Mouse (Mus musculus) limb, embryonic 10.5 days (tissue): ENCODE measurements around the gene Ndufa6. TPM values are rescaled to one million over a fixed set of nuclear protein-coding genes. Genes with fewer than 3 reads are reported as not detected.

Experiments
- DNase-seq: peaks from one replicate; pipeline ENCODE4 v3.0.0-alpha.2; 2017; ENCODE audit warnings: low spot score
- H3K27ac ChIP-seq: fragments of 300-500 bp; sonication (generic); 2 replicates; pipeline ENCODE4 v1.5.1; 2016; ENCODE audit warnings: mild to moderate bottlenecking
- H3K27me3 ChIP-seq: fragments of 300-500 bp; sonication (generic); 2 replicates; pipeline ENCODE4 v1.6.1; 2016; ENCODE audit warnings: low read depth, mild to moderate bottlenecking; ENCODE audit not compliant: poor library complexity, severe bottlenecking
- H3K36me3 ChIP-seq: fragments of 300-500 bp; sonication (generic); 2 replicates; pipeline ENCODE4 v1.6.1; 2016; ENCODE audit warnings: mild to moderate bottlenecking, moderate library complexity
- H3K4me1 ChIP-seq: fragments of 300-500 bp; sonication (generic); 2 replicates; pipeline ENCODE4 v1.6.1; 2016
- H3K4me3 ChIP-seq: fragments of 300-500 bp; sonication (generic); 2 replicates; pipeline ENCODE4 v1.5.1; 2016; ENCODE audit warnings: mild to moderate bottlenecking, moderate library complexity
- H3K9me3 ChIP-seq: fragments of 300-500 bp; sonication (generic); replicated peaks from 2 replicates; pipeline ENCODE4 v1.6.1; 2016; ENCODE audit warnings: mild to moderate bottlenecking
- WGBS: fragments of 180-500 bp; shearing (Covaris S2); methylation state at CpG from one replicate; pipeline ENCODE4 v1.1.7; 2016; 5-methylcytosine and 5-hydroxymethylcytosine counted together
- microRNA-seq: library from miRNA; unstranded; fragments of <30 nt; microRNA quantifications from one replicate; pipeline ENCODE4, GENCODE M21; 2017
- polyA plus RNA-seq: library from polyadenylated mRNA; unstranded; fragments of >200 nt; fragmentation: Nextera tagmentation; extraction: Ambion mirVana; gene quantifications from 2 replicates; pipeline ENCODE4 v1.2.1, GENCODE M21; 2016

The Ndufa6 gene
- polyA plus RNA-seq, 1 experiment from 2014 or later: 243 TPM

- WGBS: 78% methylated on average over 2 of the region's 2 CpGs
- no peaks in the 10 kb centered on the region for H3K27me3 ChIP-seq
- no peaks in the 10 kb centered on the region for H3K9me3 ChIP-seq
- 0 out of 2 replicates have a peak, but pooled peaks cover 3% of the 10 kb centered on the region for H3K4me1 ChIP-seq
- DNase-seq: no peak
- peaks cover 14% of the 10 kb centered on the region for H3K36me3 ChIP-seq
- H3K27ac ChIP-seq: no peak overlapping the region
- H3K4me3 ChIP-seq: no peak overlapping the region
These were observed 28.7 kb downstream of the Ndufa6 start for GRCm38 (mm10) chr15:82325382-82325781.

- H3K36me3 ChIP-seq: no peaks in the 10 kb centered on the region
- DNase-seq: no peak
- H3K27me3 ChIP-seq: no peaks in the 10 kb centered on the region
These were observed 31.9 kb downstream of the Ndufa6 start for GRCm38 (mm10) chr15:82322195-82322594.

GRCm38 (mm10) chr15:82319613-82320012, 34.5 kb downstream of the Ndufa6 start:
- H3K4me3 ChIP-seq: no peak overlapping the region
- DNase-seq: no peak
- no peak overlapping the region for H3K27ac ChIP-seq
- H3K27me3 ChIP-seq: no peaks in the 10 kb centered on the region
- WGBS: 85% methylated on average over 1 of the region's 1 CpGs
- H3K4me1 ChIP-seq: 0 out of 2 replicates have a peak, but pooled peaks cover 3% of the 10 kb centered on the region
- H3K9me3 ChIP-seq: no peaks in the 10 kb centered on the region
- H3K36me3 ChIP-seq: no peaks in the 10 kb centered on the region

More at GRCm38 (mm10) chr15:82322195-82322594, 31.9 kb downstream of the Ndufa6 start:
- WGBS: 88% methylated on average over 8 of the region's 8 CpGs
- Histone ChIP-seq H3K4me1 (0 out of 2 replicates have a peak, but pooled peaks cover 3% of the 10 kb centered on the region), H3K4me3 (no peak overlapping the region), H3K27ac (no peak overlapping the region), H3K9me3 (no peaks in the 10 kb centered on the region)

GRCm38 (mm10) chr15:82317839-82318238, 36.3 kb downstream of the Ndufa6 start:
- Histone ChIP-seq H3K4me3 (no peak overlapping the region), H3K9me3 (no peaks in the 10 kb centered on the region), H3K36me3 (no peaks in the 10 kb centered on the region), H3K27me3 (no peaks in the 10 kb centered on the region), H3K27ac (no peak overlapping the region), H3K4me1 (no peaks in the 10 kb centered on the region)
- no peak for DNase-seq
- 87% methylated on average over 6 of the region's 6 CpGs for WGBS

GRCm38 (mm10) chr15:82308416-82308815, 45.7 kb downstream of the Ndufa6 start:
- H3K9me3 ChIP-seq: no peaks in the 10 kb centered on the region
- H3K36me3 ChIP-seq: no peaks in the 10 kb centered on the region
- no peak overlapping the region for H3K27ac ChIP-seq
- H3K4me3 ChIP-seq: no peak overlapping the region
- no peak for DNase-seq
- 85% methylated on average over 3 of the region's 3 CpGs for WGBS
- H3K27me3 ChIP-seq: no peaks in the 10 kb centered on the region
- no peaks in the 10 kb centered on the region for H3K4me1 ChIP-seq

GRCm38 (mm10) chr15:82307107-82307506, 47.0 kb downstream of the Ndufa6 start:
- 86% methylated on average over 3 of the region's 3 CpGs for WGBS
- DNase-seq: no peak
- Histone ChIP-seq H3K36me3 (no peaks in the 10 kb centered on the region), H3K4me1 (no peaks in the 10 kb centered on the region), H3K4me3 (no peak overlapping the region), H3K9me3 (no peaks in the 10 kb centered on the region), H3K27ac (no peak overlapping the region), H3K27me3 (no peaks in the 10 kb centered on the region)

Small RNA genes within 50 kb of the gene (microRNA-seq; reads per million reads assigned to microRNA genes)
- not detected for gene Mir7684

Other genes starting within 250 kb of the Ndufa6 start
- 22.8 and 23.6 TPM in 2 replicates for gene Ccdc134, start 226.4 kb downstream of the Ndufa6 start, polyA plus RNA-seq
- 182 and 190 TPM in 2 replicates for gene Srebf2, start 207.1 kb downstream of the Ndufa6 start, polyA plus RNA-seq
- gene Shisa8, start 141.5 kb downstream of the Ndufa6 start, polyA plus RNA-seq: 0.15 TPM in 1 of 2 replicates, not detected in the other
- gene Tnfrsf13c, start 130.0 kb downstream of the Ndufa6 start, polyA plus RNA-seq: 0.15 and 0.33 TPM in 2 replicates
- gene Cenpm, start 109.6 kb downstream of the Ndufa6 start, polyA plus RNA-seq: 83.9 and 86.0 TPM in 2 replicates
- gene 1500009C09Rik, start 101.9 kb downstream of the Ndufa6 start, polyA plus RNA-seq: not detected in 2 replicates
- gene Sept3, start 79.4 kb downstream of the Ndufa6 start, polyA plus RNA-seq: 32.9 and 41.5 TPM in 2 replicates
- 0.16 and 0.38 TPM in 2 replicates for gene Wbp2nl, start 55.4 kb downstream of the Ndufa6 start, polyA plus RNA-seq
- 19.0 and 29.2 TPM in 2 replicates for gene Naga, start 15.4 kb downstream of the Ndufa6 start, polyA plus RNA-seq
- gene Pheta2, start 15.4 kb downstream of the Ndufa6 start, polyA plus RNA-seq: 5.4 and 7.4 TPM in 2 replicates
- gene Smdt1, start 15.4 kb downstream of the Ndufa6 start, polyA plus RNA-seq: 211 and 212 TPM in 2 replicates
- 0.80 and 2.9 TPM in 2 replicates for gene Cyp2d22, start 25.9 kb upstream of the Ndufa6 start, polyA plus RNA-seq
- gene Cyp2d11, start 39.7 kb upstream of the Ndufa6 start, polyA plus RNA-seq: not detected in 2 replicates
- not detected in 2 replicates for gene Cyp2d10, start 52.9 kb upstream of the Ndufa6 start, polyA plus RNA-seq
- not detected in 2 replicates for gene Cyp2d9, start 79.1 kb upstream of the Ndufa6 start, polyA plus RNA-seq
- not detected in 2 replicates for gene Cyp2d12, start 200.8 kb upstream of the Ndufa6 start, polyA plus RNA-seq